Mouse (Mus musculus): ENCODE measurements at regions not wholly inside any gene's neighbourhood (a gene's known extent, or its start where the extent isn't known, plus 50 kb on each side); places are given as distances from the start of the nearest gene placed in this dataset.

DNA sequence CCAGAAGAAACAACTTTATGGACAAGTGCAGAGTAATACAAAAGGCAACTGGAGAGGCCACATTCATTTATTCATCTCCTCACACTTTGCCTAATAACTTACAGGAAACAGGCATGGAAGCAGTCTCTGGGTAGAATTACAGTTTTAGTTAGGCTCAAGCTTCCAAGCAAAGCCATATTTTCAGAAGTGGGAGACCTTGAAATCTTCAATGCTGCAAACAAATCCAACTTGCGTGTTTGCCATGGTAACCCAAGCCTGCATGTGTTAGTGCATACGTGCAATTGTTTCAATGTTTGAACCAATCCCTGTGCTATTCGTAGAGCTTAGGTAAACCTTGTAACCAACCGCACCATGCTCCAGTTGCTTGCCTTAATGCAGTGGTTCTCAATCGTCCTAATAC lies 256.3 kb upstream of the Atp10a start:
- TF ChIP-seq POLR2A (IDR thresholded peaks at IDR 0.05; ENCODE audit: borderline replicate concordance, extremely low read depth, low read depth, low read length) (no peak), CTCF (IDR thresholded peaks at IDR 0.05; ENCODE audit: insufficient read depth, low read length) (no peak)

All from lung, adult 2 months (tissue).